Mouse (Mus musculus) adrenal gland, postnatal 4 days (tissue): ENCODE data around the gene C2cd3. TPM values are rescaled to one million over a fixed set of nuclear protein-coding genes. Genes with fewer than 3 reads are reported as not detected.
A peak's percentile ranks its signal among the peaks of the same experiment; 100 is the strongest.

Experiments used
- DNase-seq, 2 experiments: peaks; one replicate each; pipeline ENCODE4 v3.0.0; 2021 to 2022; ENCODE audit warnings: low spot score in 2 of 2, mixed read lengths in 2 of 2
- long read RNA-seq, 2 experiments: library from polyadenylated mRNA; stranded (forward); transcript quantifications; one replicate each; pipeline ENCODE4 v2.0.0; 2021
- total RNA-seq, 2 experiments: library from RNA; stranded (reverse); gene quantifications; 2 replicates each; pipeline ENCODE4 v1.2.3; 2021

C2cd3 gene
- total RNA-seq: 10 to 100 TPM; 22.1 to 26.2 TPM
- long read RNA-seq, experiment 1, partial matches to known transcripts: 3 of 6 reads
- long read RNA-seq, experiment 1, other reads (novel, unspliced or antisense): 3 of 6 reads
- long read RNA-seq, experiment 2, partial matches to known transcripts: 5 of 7 reads
- long read RNA-seq, experiment 2, other reads (novel, unspliced or antisense): 2 of 7 reads

GRCm38 (mm10) chr7:100371495-100372451, at the start of gene C2cd3, which contains the start of gene Ppme1:
TSS of gene C2cd3 (plus strand) at chr7:100372233.
TSS of gene Ppme1 (minus strand) at chr7:100372307.
- peak; percentile 95 for DNase-seq

DNA sequence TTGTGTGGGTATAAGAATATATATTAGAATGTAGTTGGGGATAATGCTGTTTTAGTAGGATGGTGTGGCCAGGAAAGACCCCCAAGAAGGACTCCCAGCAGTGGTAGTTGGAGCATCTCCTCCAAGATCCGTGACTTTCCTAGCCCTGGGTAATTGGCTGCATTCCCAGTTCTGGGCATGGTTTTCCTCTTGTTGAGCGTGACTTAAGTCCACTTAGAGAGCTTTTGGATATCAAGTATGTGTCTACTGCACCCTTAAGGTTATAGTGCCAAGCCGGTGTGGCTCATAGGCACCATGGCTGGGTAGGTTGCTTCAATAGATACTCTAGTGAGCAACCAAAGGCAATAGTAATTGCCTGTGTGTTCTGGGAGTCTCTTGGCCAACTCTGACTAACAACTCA, 48.3 kb upstream of the C2cd3 start:
- DNase-seq: no peak

- DNase-seq: peak in 1 of 2 experiments; percentile 30
These were observed 46.6 kb upstream of the C2cd3 start for GRCm38 (mm10) chr7:100325482-100325881.

GRCm38 (mm10) chr7:100327514-100327913, 44.5 kb upstream of the C2cd3 start:
- DNase-seq: no peak

DNA sequence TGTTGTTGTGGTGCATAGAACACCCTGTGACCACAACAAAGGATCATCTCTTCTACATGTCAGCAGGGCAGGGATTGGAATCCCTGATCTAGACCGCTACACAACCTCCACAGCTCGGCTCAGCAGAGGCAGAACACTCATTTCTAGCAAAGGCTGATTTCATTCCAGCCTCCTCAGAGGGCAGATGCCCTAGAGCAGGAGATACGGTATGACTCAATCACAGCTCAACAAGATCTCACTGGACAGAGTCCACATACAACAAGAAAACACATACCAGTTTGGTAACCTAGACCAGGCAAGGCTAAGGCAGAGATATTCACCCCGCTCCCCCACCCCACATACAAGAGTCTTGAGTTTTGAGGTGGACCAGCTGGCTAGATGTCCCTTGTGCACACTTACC, 43.4 kb upstream of the C2cd3 start:
- no peak for DNase-seq

DNA sequence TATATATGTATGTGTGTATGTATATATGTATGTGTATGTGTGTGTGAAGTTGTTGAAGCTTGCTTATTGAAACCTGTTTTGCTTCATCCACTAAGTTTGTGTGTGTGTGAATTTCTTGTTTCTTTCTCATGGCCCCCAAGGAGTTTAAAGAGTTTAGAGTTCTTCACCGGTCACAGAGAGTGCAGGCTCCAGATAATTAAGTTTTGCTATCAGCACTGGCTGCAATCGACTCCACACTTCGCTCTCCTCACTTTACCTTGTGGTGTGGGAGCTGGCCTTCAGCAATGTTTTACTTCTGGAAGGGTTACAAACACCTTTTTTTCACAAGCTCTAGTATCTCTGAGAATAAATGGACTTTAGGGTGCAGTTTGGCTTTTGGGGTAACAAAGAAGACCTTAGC, 40.8 kb upstream of the C2cd3 start:
- no peak for DNase-seq

GRCm38 (mm10) chr7:100335921-100336320, 36.1 kb upstream of the C2cd3 start:
- no peak for DNase-seq

DNA sequence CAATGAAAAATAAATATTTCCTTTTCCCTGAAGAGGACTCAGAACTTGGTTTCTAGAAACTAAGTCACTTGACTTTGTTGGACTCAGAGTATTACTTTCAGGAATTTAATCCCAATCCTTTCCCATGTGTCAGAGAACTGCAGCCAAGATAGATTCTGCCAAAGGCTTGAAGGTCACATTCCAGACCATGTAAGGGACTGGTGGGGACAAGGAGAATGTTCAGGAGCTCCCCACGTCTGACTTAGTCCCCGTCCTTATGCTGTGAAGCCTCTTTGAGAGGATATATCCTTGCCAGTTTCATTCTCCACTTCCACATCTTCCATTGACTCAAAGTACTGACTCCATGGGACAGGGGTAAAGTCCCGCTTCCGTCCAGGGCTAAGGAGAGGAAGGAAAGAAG, 17.0 kb upstream of the C2cd3 start:
- no peak for DNase-seq

DNA sequence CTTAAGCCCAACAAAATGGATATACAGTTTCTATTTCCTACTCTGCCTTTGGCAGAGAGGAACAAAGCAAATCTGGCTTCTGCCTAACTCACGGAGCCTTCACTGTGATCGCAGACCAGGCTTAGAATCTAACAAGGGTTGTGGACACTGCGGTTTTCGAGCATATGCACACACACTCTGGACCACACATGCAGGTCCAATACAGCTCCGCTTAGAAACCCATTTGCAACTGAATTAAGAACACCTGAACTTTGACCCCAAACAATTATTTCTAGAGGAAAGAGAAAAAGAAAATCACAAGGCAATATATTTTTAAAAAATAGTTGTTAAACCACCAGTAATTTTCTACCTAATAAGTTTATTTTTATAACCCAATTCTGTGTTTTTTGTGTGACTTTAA, 15.7 kb upstream of the C2cd3 start:
- DNase-seq: no peak

GRCm38 (mm10) chr7:100356768-100357167, 15.3 kb upstream of the C2cd3 start:
- DNase-seq: no peak

- DNase-seq: no peak
These were observed 14.2 kb upstream of the C2cd3 start for GRCm38 (mm10) chr7:100357856-100358255.

- DNase-seq: no peak
These were observed 8.9 kb upstream of the C2cd3 start for GRCm38 (mm10) chr7:100363162-100363561.

GRCm38 (mm10) chr7:100364888-100365287, 7.1 kb upstream of the C2cd3 start:
- no peak for DNase-seq

DNA sequence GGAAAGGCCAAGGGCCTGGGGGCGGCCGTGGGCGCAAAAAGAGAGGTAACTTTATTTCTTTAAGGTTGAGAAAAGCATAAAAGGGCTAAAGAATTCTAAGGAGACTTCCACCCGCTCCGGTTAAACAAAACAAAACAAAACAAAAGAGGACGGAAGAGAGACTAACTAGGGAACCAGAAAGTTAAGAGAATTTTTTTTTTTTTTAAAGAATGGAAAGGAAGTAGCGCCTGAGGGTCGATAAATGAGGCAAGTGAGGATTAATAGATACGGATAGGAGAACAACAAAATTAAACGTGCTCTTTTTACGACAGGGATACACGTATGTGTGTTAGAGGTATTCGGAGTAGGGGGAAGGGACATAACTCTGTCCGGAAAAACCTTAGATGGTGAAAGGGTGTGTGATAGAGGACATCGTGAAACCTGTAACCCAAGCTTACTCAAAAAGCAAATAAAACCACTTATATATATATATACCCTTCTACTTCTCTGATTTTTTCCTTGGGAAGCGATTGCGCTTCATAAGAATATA, 483 bp downstream of the C2cd3 start:
- no peak for DNase-seq

DNA sequence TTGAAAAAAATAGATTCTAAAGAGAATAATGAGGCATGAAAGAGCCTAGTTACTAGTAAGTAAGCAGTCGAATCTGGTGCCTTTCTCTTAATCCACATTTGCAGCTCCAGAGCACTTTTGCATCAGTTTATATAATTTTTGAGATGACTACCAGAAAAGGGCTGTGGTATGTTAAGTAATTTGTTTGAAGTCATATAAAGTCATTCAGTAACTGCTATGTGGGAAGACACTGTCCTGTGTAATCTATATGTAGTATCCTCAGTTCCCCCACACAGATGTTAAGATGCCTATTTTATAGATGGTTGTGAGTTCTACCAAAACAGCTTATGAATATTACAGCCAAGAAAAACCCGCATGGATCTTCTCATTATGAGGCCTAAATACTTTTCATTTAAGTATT, 6.2 kb downstream of the C2cd3 start:
- DNase-seq: no peak

DNA sequence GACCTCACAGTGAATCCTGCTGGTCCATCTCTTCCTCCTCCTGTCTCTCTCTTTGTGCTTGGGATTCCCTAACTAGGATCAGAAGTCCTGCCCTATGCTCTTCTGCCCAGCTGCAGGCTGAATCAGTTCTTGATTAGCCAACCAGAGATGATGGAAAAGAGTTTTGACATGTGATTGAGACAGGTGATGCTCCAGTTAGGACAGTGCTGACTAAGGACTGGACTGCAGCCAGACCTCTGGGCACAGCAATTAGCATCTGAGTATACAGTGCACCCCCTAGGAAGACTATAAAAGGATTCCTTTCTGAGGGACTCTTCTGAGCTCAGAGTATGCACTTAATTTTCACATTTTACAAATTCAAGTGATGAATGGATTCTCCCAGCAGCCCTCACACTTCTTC, 9.1 kb downstream of the C2cd3 start:
- no peak for DNase-seq

- no peak for DNase-seq
These were observed 11.2 kb downstream of the C2cd3 start for GRCm38 (mm10) chr7:100383207-100383606.

GRCm38 (mm10) chr7:100388174-100388573, 16.1 kb downstream of the C2cd3 start:
- no peak for DNase-seq

DNA sequence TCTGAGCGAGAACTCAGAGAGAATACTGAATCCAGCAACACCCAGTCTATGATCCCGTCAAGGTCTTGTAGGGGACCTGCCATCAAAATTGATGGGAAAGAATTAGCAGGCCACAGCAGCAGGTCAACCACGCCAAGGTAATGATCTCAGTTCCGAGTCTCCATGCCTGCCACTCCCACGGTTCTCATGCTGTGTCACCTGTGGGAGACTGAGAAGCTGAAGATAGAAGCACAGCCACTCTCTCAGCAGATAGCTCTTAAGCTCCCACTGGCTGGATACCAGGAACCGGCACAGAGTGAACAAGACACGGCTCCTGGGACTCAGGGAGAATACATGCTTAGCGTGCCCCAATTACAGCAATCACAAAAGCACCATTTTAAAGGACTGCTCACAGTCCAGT, 18.1 kb downstream of the C2cd3 start:
- DNase-seq: no peak

DNA sequence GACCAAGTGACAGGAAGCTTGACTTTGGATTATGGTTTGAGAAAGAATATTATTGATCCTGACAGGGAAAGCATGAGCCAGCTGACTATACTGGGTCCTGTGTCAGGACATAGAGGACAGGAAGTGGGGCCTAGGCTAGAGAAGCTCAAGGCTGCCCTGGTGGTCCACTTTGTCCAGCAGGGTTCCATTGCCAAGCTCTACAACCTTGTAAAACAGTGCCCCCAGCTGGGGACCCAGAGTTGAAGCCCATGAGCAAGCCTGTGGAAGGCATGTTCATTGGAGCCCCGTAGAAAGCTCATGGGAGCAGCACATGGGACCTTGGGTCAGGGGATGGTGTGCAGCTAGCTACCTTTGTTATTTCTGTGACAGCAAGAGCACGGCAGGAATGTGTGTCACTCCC, 20.2 kb downstream of the C2cd3 start:
- DNase-seq: no peak

- no peak for DNase-seq
These were observed 27.3 kb downstream of the C2cd3 start for GRCm38 (mm10) chr7:100399231-100399913.
